Mouse (Mus musculus): Measurements from ENCODE around the gene Zfp467.
A peak's percentile ranks its signal among the peaks of the same experiment; 100 is the strongest.

DNA sequence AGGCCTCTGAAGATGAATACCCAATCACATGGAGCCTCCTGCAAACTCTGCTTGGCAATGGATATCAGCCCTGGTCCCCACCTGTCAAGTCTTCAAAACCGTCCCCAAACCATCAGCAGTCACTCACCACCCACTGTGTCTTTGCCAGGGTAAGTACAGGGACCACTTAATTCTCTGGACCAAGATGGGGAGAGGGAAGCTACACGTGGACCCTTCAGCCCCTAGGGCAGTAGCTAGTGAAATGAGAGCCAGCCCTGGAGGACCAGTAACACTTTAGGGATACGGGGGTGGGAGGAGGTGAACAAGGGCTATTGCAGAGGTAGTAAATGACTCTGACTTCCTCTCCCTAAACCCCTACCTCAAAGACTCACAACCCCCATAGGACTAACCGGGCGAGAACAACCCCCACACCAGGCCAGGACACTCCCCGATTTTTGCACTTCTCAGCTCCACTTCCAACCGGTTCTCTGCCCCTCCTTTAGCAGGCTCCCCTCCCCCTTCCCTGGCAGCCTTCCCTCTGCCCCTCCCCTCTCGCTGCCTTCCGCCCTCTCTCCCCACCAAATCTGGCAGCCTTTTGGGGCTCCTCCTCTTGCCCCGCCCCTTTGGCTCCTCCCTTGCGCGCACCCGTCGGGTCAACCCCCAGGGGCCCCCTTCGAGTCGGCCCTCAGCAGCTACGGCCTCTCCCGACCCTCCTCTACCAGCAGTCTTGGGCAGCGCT, 1.9 kb downstream of the Zfp467 start:
- no peak for TF ChIP-seq CTCF (IDR thresholded peaks at IDR 0.05; ENCODE audit: control insufficient read depth, insufficient read depth, low read length)
- TF ChIP-seq POLR2A (IDR thresholded peaks at IDR 0.05; ENCODE audit: borderline replicate concordance, control insufficient read depth, low read depth, low read length), result 0 out of 2 replicates have a peak, but pooled peaks have one; percentile 5
